Mouse (Mus musculus): ENCODE measurements at regions not wholly inside any gene's neighbourhood (a gene's known extent, or its start where the extent isn't known, plus 50 kb on each side); places are given as distances from the start of the nearest gene placed in this dataset.

- DNase-seq (ENCODE audit: low spot score in 2 of 2), result no peak
Observed at GRCm38 (mm10) chr2:159354247-159354646, 559.6 kb downstream of the Dhx35 start.

GRCm38 (mm10) chr2:159356503-159356902, 561.9 kb downstream of the Dhx35 start:
- no peak for DNase-seq (ENCODE audit: low spot score in 2 of 2)

- no peak for DNase-seq (ENCODE audit: low spot score in 2 of 2)
Observed at GRCm38 (mm10) chr2:159361371-159361770, 566.8 kb downstream of the Dhx35 start.

GRCm38 (mm10) chr2:159392865-159393264, 598.3 kb downstream of the Dhx35 start:
- no peak for DNase-seq (ENCODE audit: low spot score in 2 of 2)

- DNase-seq (ENCODE audit: low spot score in 2 of 2), result no peak
Observed at GRCm38 (mm10) chr2:159401421-159402100, 607.0 kb downstream of the Dhx35 start.

- no peak for DNase-seq (ENCODE audit: low spot score in 2 of 2)
Observed at GRCm38 (mm10) chr2:159404940-159405339, 610.3 kb downstream of the Dhx35 start.

- no peak for DNase-seq (ENCODE audit: low spot score in 2 of 2)
Observed at GRCm38 (mm10) chr2:159414599-159414998, 620.0 kb downstream of the Dhx35 start.

GRCm38 (mm10) chr2:159418371-159418940, 623.8 kb downstream of the Dhx35 start:
- no peak for DNase-seq (ENCODE audit: low spot score in 2 of 2)

GRCm38 (mm10) chr2:159422281-159422937, 627.8 kb downstream of the Dhx35 start:
- no peak for DNase-seq (ENCODE audit: low spot score in 2 of 2)

GRCm38 (mm10) chr2:159428201-159428600, 633.6 kb downstream of the Dhx35 start:
- no peak for DNase-seq (ENCODE audit: low spot score in 2 of 2)

- DNase-seq (ENCODE audit: low spot score in 2 of 2), result no peak
Observed at GRCm38 (mm10) chr2:159430577-159431329, 636.1 kb downstream of the Dhx35 start.

- DNase-seq (ENCODE audit: low spot score in 2 of 2), result no peak
Observed at GRCm38 (mm10) chr2:159438961-159439360, 644.4 kb downstream of the Dhx35 start.

- peak; percentile 7 to 16 for DNase-seq (ENCODE audit: low spot score in 2 of 2)
Observed at GRCm38 (mm10) chr2:159443581-159443980, 649.0 kb downstream of the Dhx35 start.

- no peak for DNase-seq (ENCODE audit: low spot score in 2 of 2)
Observed at GRCm38 (mm10) chr2:159446434-159446833, 651.8 kb downstream of the Dhx35 start.

- DNase-seq (ENCODE audit: low spot score in 2 of 2), result no peak
Observed at GRCm38 (mm10) chr2:159446886-159447285, 652.3 kb downstream of the Dhx35 start.

- DNase-seq (ENCODE audit: low spot score in 2 of 2), result no peak
Observed at GRCm38 (mm10) chr2:159448976-159449375, 654.4 kb downstream of the Dhx35 start.

- no peak for DNase-seq (ENCODE audit: low spot score in 2 of 2)
Observed at GRCm38 (mm10) chr2:159451439-159451838, 656.8 kb downstream of the Dhx35 start.

GRCm38 (mm10) chr2:159481399-159482080, 686.9 kb downstream of the Dhx35 start:
- DNase-seq (ENCODE audit: low spot score in 2 of 2), result no peak

GRCm38 (mm10) chr2:159491090-159491489, 696.5 kb downstream of the Dhx35 start:
- DNase-seq (ENCODE audit: low spot score in 2 of 2), result no peak

GRCm38 (mm10) chr2:159498691-159499090, 704.1 kb downstream of the Dhx35 start:
- DNase-seq (ENCODE audit: low spot score in 2 of 2), result no peak

GRCm38 (mm10) chr2:159501039-159501438, 706.4 kb downstream of the Dhx35 start:
- no peak for DNase-seq (ENCODE audit: low spot score in 2 of 2)
